Mouse (Mus musculus): ENCODE measurements around the gene Isy1. TPM values are rescaled to one million over a fixed set of nuclear protein-coding genes. Genes with fewer than 3 reads are reported as not detected.

Gene Isy1
- polyA plus RNA-seq, 1 experiment = 21.1 TPM

DNA sequence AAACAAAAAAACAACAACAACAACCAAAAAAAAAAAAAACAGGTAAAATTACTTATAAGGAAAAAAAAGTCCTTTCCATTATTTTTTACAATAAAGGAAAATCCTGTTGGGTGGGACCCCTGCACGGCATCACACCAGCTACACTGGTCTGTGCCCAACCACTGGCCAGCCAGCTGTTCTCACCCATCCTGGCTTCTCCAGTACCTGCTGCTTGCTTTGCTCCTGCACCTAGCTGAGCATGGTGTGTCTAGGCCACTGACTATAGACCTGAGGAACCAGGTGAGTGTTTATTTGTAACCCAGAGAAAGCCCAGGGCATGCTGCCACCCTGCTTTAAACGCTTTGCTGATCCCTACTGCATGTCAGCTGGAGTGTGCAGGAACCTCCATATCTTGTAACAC is 18.2 kb downstream of the Isy1 start:
- Histone ChIP-seq H3K79me2 (ENCODE audit: control insufficient read depth, insufficient read depth) (no peaks in the 10 kb centered on the region), H3K4me3 (no peak overlapping the region)
- TF ChIP-seq POLR2AphosphoS2 (IDR thresholded peaks at IDR 0.05; ENCODE audit: insufficient read length, low read depth) = no peak
- no peak for TF ChIP-seq SRF (IDR thresholded peaks at IDR 0.05; ENCODE audit: control insufficient read depth, insufficient read length, low read depth)
- no peak for TF ChIP-seq MYOD1 (IDR thresholded peaks at IDR 0.05; ENCODE audit: control insufficient read depth in 1 of 3, insufficient read length in 2 of 3, low read depth in 2 of 3)

DNA sequence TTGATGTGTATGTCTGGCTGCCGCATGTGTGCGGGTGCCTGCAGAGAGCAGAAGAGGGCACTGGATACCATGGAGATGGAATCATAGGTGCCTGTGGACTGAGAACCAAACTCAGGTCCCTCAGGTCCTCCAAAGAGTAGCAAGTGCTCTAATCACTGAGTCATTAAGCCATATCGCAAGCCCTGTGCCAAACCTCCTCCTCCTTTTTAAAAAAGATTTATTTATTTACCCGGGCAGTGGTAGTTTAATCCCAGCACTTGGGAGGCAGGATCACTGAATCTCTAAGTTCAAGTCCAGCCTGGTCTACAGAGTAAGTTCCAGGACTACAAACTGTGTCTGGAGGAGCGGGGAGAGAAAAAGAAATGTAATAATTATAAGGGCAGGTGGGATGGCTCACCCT is 24.1 kb downstream of the Isy1 start:
- Histone ChIP-seq H3K79me2 (ENCODE audit: control insufficient read depth, insufficient read depth) (no peaks in the 10 kb centered on the region), H3K27me3 (ENCODE audit: control insufficient read depth, insufficient read depth, insufficient read length) (no peaks in the 10 kb centered on the region), H3K36me3 (ENCODE audit: control insufficient read depth, insufficient read depth) (peaks cover 12% of the 10 kb centered on the region), H3K4me2 (ENCODE audit: low read depth) (no peak overlapping the region), H3K4me3 (no peak overlapping the region), H3ac (ENCODE audit: control insufficient read depth, insufficient read length) (no peak overlapping the region)
- TF ChIP-seq REST (IDR thresholded peaks at IDR 0.05; ENCODE audit: insufficient read depth, insufficient read length) (no peak), POLR2A (IDR thresholded peaks at IDR 0.05; ENCODE audit: insufficient read length, low read depth) (no peak), SRF (IDR thresholded peaks at IDR 0.05; ENCODE audit: control insufficient read depth, insufficient read length, low read depth) (no peak), MYOD1 (IDR thresholded peaks at IDR 0.05; ENCODE audit: control insufficient read depth in 1 of 3, insufficient read length in 2 of 3, low read depth in 2 of 3) (no peak), TCF12 (IDR thresholded peaks at IDR 0.05; ENCODE audit: insufficient read depth, poor library complexity, severe bottlenecking) (no peak), MAX (IDR thresholded peaks at IDR 0.05; ENCODE audit: low read depth) (no peak), CEBPB (IDR thresholded peaks at IDR 0.05; ENCODE audit: insufficient read depth, poor library complexity, severe bottlenecking) (no peak), POLR2AphosphoS2 (IDR thresholded peaks at IDR 0.05; ENCODE audit: insufficient read length, low read depth) (no peak), USF1 (IDR thresholded peaks at IDR 0.05; ENCODE audit: low read depth) (no peak), E2F4 (IDR thresholded peaks at IDR 0.05; ENCODE audit: insufficient read depth) (no peak), TCF3 (IDR thresholded peaks at IDR 0.05; ENCODE audit: insufficient read length, low read depth) (no peak), MYOG (IDR thresholded peaks at IDR 0.05; ENCODE audit: control insufficient read depth in 1 of 3, insufficient read depth in 1 of 3, insufficient read length in 2 of 3, low read depth in 2 of 3) (no peak)

More for the DNA sequence above, 18.2 kb downstream of the Isy1 start:
- Histone ChIP-seq H3ac (ENCODE audit: control insufficient read depth, insufficient read length) (no peak overlapping the region), H3K36me3 (ENCODE audit: control insufficient read depth, insufficient read depth) (peaks cover 46% of the 10 kb centered on the region), H3K27me3 (ENCODE audit: control insufficient read depth, insufficient read depth, insufficient read length) (no peaks in the 10 kb centered on the region), H3K4me2 (ENCODE audit: low read depth) (no peak overlapping the region)

DNA sequence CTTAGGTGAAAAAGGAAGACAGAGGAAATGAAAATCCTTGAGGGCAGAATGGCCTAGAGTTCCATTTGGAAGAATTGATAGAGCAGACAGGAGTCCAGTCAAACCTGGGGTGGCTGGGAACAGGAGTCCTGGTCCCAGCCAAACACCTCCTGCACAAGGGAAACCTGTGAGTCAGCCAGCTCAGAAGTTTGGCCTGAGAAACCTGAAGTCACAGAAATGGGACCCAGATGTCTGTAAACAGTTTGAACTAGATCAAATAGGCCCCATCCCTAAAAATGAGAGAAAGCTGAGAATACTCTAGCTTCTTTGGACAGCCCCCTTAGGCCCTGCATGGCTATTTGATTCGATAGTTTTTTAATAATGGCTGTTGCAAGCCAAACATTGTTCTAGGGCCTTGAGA is 25.9 kb downstream of the Isy1 start:
- peak overlapping the region; percentile 75 for H3K4me3 ChIP-seq
- H3ac ChIP-seq (ENCODE audit: control insufficient read depth, insufficient read length) = no peak overlapping the region
- H3K27me3 ChIP-seq (ENCODE audit: control insufficient read depth, insufficient read depth, insufficient read length) = no peaks in the 10 kb centered on the region
- peak overlapping the region; percentile 88 for H3K4me2 ChIP-seq (ENCODE audit: low read depth)
- peaks cover 7% of the 10 kb centered on the region for H3K36me3 ChIP-seq (ENCODE audit: control insufficient read depth, insufficient read depth)
- TF ChIP-seq E2F4 (IDR thresholded peaks at IDR 0.05; ENCODE audit: insufficient read depth) (no peak), POLR2A (IDR thresholded peaks at IDR 0.05; ENCODE audit: insufficient read length, low read depth) (no peak), MYOG (IDR thresholded peaks at IDR 0.05; ENCODE audit: control insufficient read depth in 1 of 3, insufficient read depth in 1 of 3, insufficient read length in 2 of 3, low read depth in 2 of 3) (no peak), TCF3 (IDR thresholded peaks at IDR 0.05; ENCODE audit: insufficient read length, low read depth) (no peak), MYOD1 (IDR thresholded peaks at IDR 0.05; ENCODE audit: control insufficient read depth in 1 of 3, insufficient read length in 2 of 3, low read depth in 2 of 3) (no peak), USF1 (IDR thresholded peaks at IDR 0.05; ENCODE audit: low read depth) (no peak), TCF12 (IDR thresholded peaks at IDR 0.05; ENCODE audit: insufficient read depth, poor library complexity, severe bottlenecking) (no peak), POLR2AphosphoS2 (IDR thresholded peaks at IDR 0.05; ENCODE audit: insufficient read length, low read depth) (no peak), MAX (IDR thresholded peaks at IDR 0.05; ENCODE audit: low read depth) (no peak), REST (IDR thresholded peaks at IDR 0.05; ENCODE audit: insufficient read depth, insufficient read length) (no peak), CEBPB (IDR thresholded peaks at IDR 0.05; ENCODE audit: insufficient read depth, poor library complexity, severe bottlenecking) (no peak), SRF (IDR thresholded peaks at IDR 0.05; ENCODE audit: control insufficient read depth, insufficient read length, low read depth) (no peak)
- H3K79me2 ChIP-seq (ENCODE audit: control insufficient read depth, insufficient read depth) = no peaks in the 10 kb centered on the region

DNA sequence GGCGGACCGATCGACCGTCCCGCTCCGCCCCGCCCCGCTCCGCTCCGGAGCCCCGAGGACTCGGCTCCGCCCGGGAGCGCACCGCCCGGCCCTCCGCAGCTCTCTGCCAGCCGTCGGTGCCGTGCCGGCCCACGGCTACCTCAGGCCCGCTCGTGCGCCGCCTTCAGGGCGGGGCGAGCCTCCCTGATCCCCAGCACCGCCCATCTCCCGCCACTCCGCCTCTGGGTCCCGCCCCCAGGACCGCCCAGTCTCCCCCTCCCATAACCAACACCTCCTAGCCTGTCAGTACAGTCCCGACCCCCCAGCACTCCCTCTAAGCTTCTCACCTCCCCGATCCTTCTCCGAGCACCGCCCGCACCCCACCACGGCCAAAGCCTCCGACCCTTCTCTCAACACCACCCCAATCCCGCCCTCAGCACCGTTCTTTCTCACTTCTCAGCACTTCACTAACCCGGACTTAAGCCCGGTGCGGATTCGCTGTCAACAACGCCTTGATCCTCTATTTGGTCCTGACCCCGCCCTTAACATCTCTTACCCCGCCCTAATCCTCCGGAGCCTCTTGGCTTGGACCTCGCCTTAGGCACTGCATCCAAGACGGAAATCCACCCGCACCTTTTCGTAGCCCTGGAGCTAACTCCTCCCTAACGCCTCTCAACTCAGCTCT is 26.8 kb downstream of the Isy1 start, which contains the start of gene Rab43:
Gene Rab43, minus strand, starts transcription at position 490 of the 664 bp plus-strand sequence.
- Histone ChIP-seq H3ac (ENCODE audit: control insufficient read depth, insufficient read length) (peak within 1 kb of the TSS; percentile 59), H3K79me2 (ENCODE audit: control insufficient read depth, insufficient read depth) (no peaks in the 10 kb centered on the region), H3K4me2 (ENCODE audit: low read depth) (peak within 1 kb of the TSS; percentile 88), H3K27me3 (ENCODE audit: control insufficient read depth, insufficient read depth, insufficient read length) (no peaks in the 10 kb centered on the region), H3K36me3 (ENCODE audit: control insufficient read depth, insufficient read depth) (peaks cover 4% of the 10 kb centered on the region), H3K4me3 (peak within 1 kb of the TSS; percentile 75)
- no peak for TF ChIP-seq USF1 (IDR thresholded peaks at IDR 0.05; ENCODE audit: low read depth)
- TF ChIP-seq POLR2A (IDR thresholded peaks at IDR 0.05; ENCODE audit: insufficient read length, low read depth) = peak; percentile 93
- no peak for TF ChIP-seq CEBPB (IDR thresholded peaks at IDR 0.05; ENCODE audit: insufficient read depth, poor library complexity, severe bottlenecking)
- TF ChIP-seq TCF12 (IDR thresholded peaks at IDR 0.05; ENCODE audit: insufficient read depth, poor library complexity, severe bottlenecking) = no peak
- peak; percentile 89 for TF ChIP-seq POLR2AphosphoS2 (IDR thresholded peaks at IDR 0.05; ENCODE audit: insufficient read length, low read depth)
- TF ChIP-seq SRF (IDR thresholded peaks at IDR 0.05; ENCODE audit: control insufficient read depth, insufficient read length, low read depth) = no peak
- no peak for TF ChIP-seq MAX (IDR thresholded peaks at IDR 0.05; ENCODE audit: low read depth)
- TF ChIP-seq REST (IDR thresholded peaks at IDR 0.05; ENCODE audit: insufficient read depth, insufficient read length) = no peak
- no peak for TF ChIP-seq TCF3 (IDR thresholded peaks at IDR 0.05; ENCODE audit: insufficient read length, low read depth)
- peak in 1 of 3 experiments; percentile 36 for TF ChIP-seq MYOG (IDR thresholded peaks at IDR 0.05; ENCODE audit: control insufficient read depth in 1 of 3, insufficient read depth in 1 of 3, insufficient read length in 2 of 3, low read depth in 2 of 3)
- TF ChIP-seq E2F4 (IDR thresholded peaks at IDR 0.05; ENCODE audit: insufficient read depth) = no peak
- peak in 1 of 3 experiments; percentile 5 for TF ChIP-seq MYOD1 (IDR thresholded peaks at IDR 0.05; ENCODE audit: control insufficient read depth in 1 of 3, insufficient read length in 2 of 3, low read depth in 2 of 3)
